In the genomic region with DNA sequence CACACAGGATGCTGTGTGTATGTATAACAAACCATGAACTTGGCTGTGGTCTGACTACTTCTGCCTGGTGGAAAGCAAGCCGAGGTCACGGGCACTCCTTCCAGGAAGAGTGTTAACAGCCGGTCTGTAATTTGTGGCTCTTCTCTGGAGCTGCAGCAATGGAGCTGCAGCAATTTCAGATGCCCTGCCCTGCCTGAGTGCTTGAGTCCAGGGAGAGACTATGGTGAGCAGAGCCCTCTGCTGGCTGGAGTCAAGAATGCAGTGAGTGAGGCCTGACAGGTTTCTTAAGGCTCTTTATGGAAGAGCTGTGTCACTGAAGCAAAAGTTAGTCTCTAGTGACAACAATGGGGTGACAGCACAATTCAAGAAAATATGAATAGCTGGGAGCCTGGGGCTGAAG, we compare ENCODE assay signal across 8 mouse cellular contexts.
DNase-seq lines count a peak whose midpoint lies in the region; TF ChIP-seq lines count a peak whose summit lies in the region.

No protein-coding gene starts in this region.

- H3K4me3 ChIP-seq in left cerebral cortex, adult 2 months, result no peak overlapping the region

- H3K27ac ChIP-seq in left cerebral cortex, adult 2 months, result peak overlapping the region; percentile 4; the same call in 1 of the 2 replicates

- TF ChIP-seq CTCF in left cerebral cortex, adult 2 months (IDR thresholded peaks at IDR 0.05), result peak; percentile 94

- intact Hi-C loops in left cerebral cortex, adult 2 months (cut with DNase I), result loop anchor here (1.0 to 5.0 kb wide), 9 partner anchors 17 to 590 kb away; a partner anchor contains a TSS

- peak; percentile 87 for DNase-seq in ZHBTc4 (ENCODE audit: low read depth, low spot score)
- DNase-seq in cerebellum, postnatal 4 days (ENCODE audit: low spot score in 2 of 2), result peak; percentile 84 to 92
- peak; percentile 90 for DNase-seq in gastrocnemius, postnatal 10 days
- peak; percentile 93 for DNase-seq in hindlimb bud, embryonic 11.5 days (ENCODE audit: extremely low spot score, low read depth, low spot score)
- peak; percentile 86 to 92 for DNase-seq in left cerebral cortex, adult 2 months (ENCODE audit: extremely low spot score in 1 of 2, low spot score in 2 of 2)
- peak; percentile 92 for DNase-seq in mesoderm, embryonic 11.5 days (ENCODE audit: low read depth, low spot score)
- peak; percentile 90 for DNase-seq in right cerebral cortex, postnatal 4 days
- DNase-seq in yolk sac, embryonic 10.5 days (ENCODE audit: low spot score), result peak; percentile 81
